Mouse (Mus musculus) liver, adult 2 months (tissue): Measurements from ENCODE around the gene Chrm3. TPM values are rescaled to one million over a fixed set of nuclear protein-coding genes. Genes with fewer than 3 reads are reported as not detected.

Experiments
- DNase-seq: peaks from one replicate; pipeline ENCODE4 v3.0.0-alpha.2; 2011; ENCODE audit warnings: low read depth, low spot score; ENCODE audit errors: extremely low read depth
- H3K27ac ChIP-seq: fragments of 200-500 bp; replicated peaks from 2 replicates; pipeline ENCODE4 v1.5.1; 2012; ENCODE audit warnings: low read depth, mild to moderate bottlenecking, control low read depth, inconsistent platforms, low read length; ENCODE audit not compliant: insufficient read depth
- H3K27me3 ChIP-seq: fragments of 200-500 bp; 2 replicates; pipeline ENCODE4 v1.6.1; 2012; ENCODE audit warnings: mild to moderate bottlenecking, moderate library complexity, low read length, inconsistent platforms; ENCODE audit not compliant: control insufficient read depth, insufficient read depth
- H3K36me3 ChIP-seq: fragments of 200-500 bp; 2 replicates; pipeline ENCODE4 v1.6.1; 2012; ENCODE audit warnings: low read length, inconsistent platforms; ENCODE audit not compliant: control insufficient read depth, insufficient read depth
- H3K4me1 ChIP-seq: fragments of 200-500 bp; 2 replicates; pipeline ENCODE4 v1.6.1; 2011; ENCODE audit warnings: low read length; ENCODE audit not compliant: control insufficient read depth, insufficient read depth
- H3K4me3 ChIP-seq: fragments of 200-500 bp; 2 replicates; pipeline ENCODE4 v1.5.1; 2011; ENCODE audit warnings: low read depth, mild to moderate bottlenecking, control low read depth, low read length, moderate library complexity; ENCODE audit not compliant: insufficient read depth
- H3K79me2 ChIP-seq: fragments of 200-500 bp; 2 replicates; pipeline ENCODE4 v1.6.1; 2012; ENCODE audit warnings: inconsistent platforms, mild to moderate bottlenecking, low read length, moderate library complexity; ENCODE audit not compliant: control insufficient read depth, insufficient read depth
- H3K9ac ChIP-seq: fragments of 200-500 bp; 2 replicates; pipeline ENCODE4 v1.6.1; 2012; ENCODE audit warnings: low read depth, mild to moderate bottlenecking, control low read depth, inconsistent platforms, low read length
- CTCF ChIP-seq: fragments of 200-500 bp; IDR thresholded peaks from 2 replicates; pipeline ENCODE4 v1.5.1; 2011; ENCODE audit warnings: low read depth, low read length, control low read depth
- POLR2A ChIP-seq: fragments of 200-500 bp; IDR thresholded peaks from 2 replicates; pipeline ENCODE4 v1.6.1; 2011; ENCODE audit warnings: low read length, control low read depth; ENCODE audit not compliant: insufficient read depth; ENCODE audit errors: extremely low read depth
- WGBS: fragments of 180-500 bp; shearing (Covaris S2); methylation state at CpG from one replicate; pipeline ENCODE4 v1.1.7; 2018; 5-methylcytosine and 5-hydroxymethylcytosine counted together
- polyA plus RNA-seq: library from polyadenylated mRNA; depleted of rRNA; stranded (reverse); fragments of >200 nt; gene quantifications from 2 replicates; pipeline ENCODE4 v1.2.3, GENCODE M21; 2012
- total RNA-seq: library from RNA; depleted of rRNA; stranded (reverse); fragments of >200 nt; gene quantifications from 2 replicates; pipeline ENCODE4 v1.2.3, GENCODE M21; 2014

Chrm3 gene
- total and polyA plus RNA-seq, 2 experiments: 0.17 to 0.18 TPM

DNA sequence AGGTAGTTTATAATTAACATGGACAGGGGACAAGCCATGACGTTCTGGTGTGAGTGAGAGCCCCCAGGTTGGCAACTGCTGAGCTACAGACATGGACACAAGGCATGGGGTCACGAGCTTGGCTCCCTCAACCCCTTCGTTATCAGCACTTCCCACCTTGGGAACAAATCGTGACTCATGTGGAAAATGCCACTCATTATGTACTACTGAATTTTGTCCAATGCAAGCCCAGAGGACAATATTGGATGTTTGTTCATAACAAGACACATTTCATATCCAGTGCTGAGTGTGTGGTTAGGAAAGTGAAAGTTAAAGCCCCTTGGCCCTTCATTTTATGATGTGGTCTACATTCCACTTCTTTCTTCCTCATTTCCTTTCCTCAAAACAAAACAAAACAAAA, 140.2 kb downstream of the Chrm3 start:
- peak; percentile 11 for DNase-seq
- Histone ChIP-seq H3K27me3 (no peaks in the 10 kb centered on the region), H3K4me3 (no peak overlapping the region), H3K4me1 (no peaks in the 10 kb centered on the region), H3K36me3 (no peaks in the 10 kb centered on the region), H3K27ac (no peak overlapping the region), H3K79me2 (no peaks in the 10 kb centered on the region), H3K9ac (no peak overlapping the region)
- 63% methylated on average over 4 of the region's 4 CpGs for WGBS
- no peak for TF ChIP-seq CTCF
- TF ChIP-seq POLR2A: no peak

DNA sequence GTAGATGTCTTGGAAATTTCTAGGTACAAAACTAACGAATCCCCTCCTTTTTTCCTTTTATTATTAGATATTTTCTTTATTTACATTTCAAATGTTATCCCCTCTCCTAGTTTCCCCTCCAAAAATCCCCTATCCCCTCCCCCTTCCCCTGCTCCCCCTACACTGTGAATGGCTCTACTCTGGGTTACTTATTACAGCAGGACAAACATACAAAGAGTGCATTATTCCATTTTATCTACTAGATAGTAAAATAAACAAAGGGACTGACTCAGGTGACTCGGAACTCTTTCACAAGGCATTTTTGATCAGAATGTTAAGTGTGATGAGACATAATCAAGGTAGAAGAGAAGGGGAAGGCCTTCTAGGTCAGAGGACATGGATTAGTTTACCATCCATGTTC, 148.5 kb downstream of the Chrm3 start:
- TF ChIP-seq CTCF (no peak), POLR2A (no peak)
- Histone ChIP-seq H3K27ac (no peak overlapping the region), H3K4me1 (no peaks in the 10 kb centered on the region), H3K36me3 (no peaks in the 10 kb centered on the region), H3K9ac (no peak overlapping the region), H3K4me3 (no peak overlapping the region), H3K79me2 (no peaks in the 10 kb centered on the region), H3K27me3 (no peaks in the 10 kb centered on the region)
- 45% methylated on average over 2 of the region's 2 CpGs for WGBS
- peak; percentile 29 for DNase-seq

DNA sequence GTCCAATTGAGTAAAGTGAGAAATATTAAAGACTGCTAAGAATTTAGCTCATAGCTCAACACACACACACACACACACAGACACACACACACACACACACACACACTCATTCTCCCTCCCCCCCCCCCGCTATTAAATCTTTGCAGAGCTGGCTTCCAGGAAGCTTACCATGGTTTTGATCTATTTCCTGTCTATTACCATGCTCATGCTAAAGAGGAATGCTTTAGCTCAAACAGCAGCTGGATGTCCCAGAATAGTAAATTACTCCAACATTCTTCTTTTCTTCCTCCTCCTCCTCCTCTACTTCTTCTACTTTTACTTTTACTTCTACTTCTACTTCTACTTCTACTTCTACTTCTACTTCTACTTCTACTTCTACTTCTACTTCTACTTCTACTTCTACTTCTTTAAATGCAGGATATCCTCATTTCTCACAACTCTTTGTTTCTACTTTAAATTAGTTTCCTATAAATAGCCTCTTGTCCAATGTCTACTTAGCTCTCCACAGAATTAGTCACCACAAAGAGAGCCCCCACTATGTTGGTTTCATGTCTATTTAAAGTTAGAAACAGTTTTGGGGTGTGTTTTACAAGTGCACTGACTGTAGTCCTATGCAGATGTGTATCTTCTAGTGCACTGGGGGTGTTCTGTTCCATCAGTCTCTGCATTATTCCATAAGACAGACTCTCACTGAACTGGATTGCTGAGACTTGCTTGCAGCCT, 150.0 kb downstream of the Chrm3 start:
- H3K27ac ChIP-seq: no peak overlapping the region
- no peak overlapping the region for H3K4me3 ChIP-seq
- no peak for TF ChIP-seq CTCF
- no peak for TF ChIP-seq POLR2A
- H3K36me3 ChIP-seq: no peaks in the 10 kb centered on the region
- H3K9ac ChIP-seq: no peak overlapping the region
- DNase-seq: no peak
- no peaks in the 10 kb centered on the region for H3K27me3 ChIP-seq
- no peaks in the 10 kb centered on the region for H3K79me2 ChIP-seq
- 69% methylated on average over 1 of the region's 1 CpGs for WGBS
- no peaks in the 10 kb centered on the region for H3K4me1 ChIP-seq

DNA sequence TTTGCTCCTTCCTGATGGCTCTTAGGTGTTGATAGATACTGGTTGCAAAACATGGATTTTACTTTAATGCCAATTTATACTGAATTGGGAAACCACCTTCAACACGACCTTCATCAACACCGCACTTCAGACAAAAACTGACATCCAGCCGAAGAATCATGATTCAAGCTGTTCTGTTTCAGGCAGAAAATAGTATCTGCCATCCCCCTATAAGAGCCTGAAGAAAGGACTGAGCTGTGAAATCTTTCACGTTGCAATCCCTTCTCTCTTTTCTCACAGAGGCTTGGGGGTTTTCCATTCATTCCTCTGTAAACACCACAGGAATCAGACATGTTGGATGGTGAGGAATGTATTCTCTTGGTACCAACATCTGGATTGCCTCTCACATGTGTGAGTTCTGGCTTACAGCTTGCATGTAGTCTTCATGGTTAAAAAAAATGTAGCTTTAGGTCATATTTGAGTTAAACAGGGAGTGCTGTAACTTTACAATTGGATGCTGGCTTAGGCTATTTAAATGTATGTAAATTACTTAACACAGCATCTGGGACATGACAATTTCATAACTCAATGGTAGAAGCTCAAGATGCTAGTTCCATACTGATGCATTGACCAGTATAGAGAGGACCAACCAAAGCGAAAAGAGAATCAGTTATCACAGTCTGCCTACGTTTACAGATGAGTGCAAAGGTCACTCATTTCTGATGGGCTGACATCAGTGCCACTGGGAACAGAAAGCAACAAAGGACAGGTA, 161.3 kb downstream of the Chrm3 start:
- TF ChIP-seq POLR2A (no peak), CTCF (no peak)
- Histone ChIP-seq H3K9ac (no peak overlapping the region), H3K27ac (no peak overlapping the region), H3K36me3 (no peaks in the 10 kb centered on the region), H3K4me1 (no peaks in the 10 kb centered on the region), H3K27me3 (no peaks in the 10 kb centered on the region), H3K4me3 (no peak overlapping the region), H3K79me2 (no peaks in the 10 kb centered on the region)
- no peak for DNase-seq
- WGBS: 64% methylated on average over 6 of the region's 6 CpGs

DNA sequence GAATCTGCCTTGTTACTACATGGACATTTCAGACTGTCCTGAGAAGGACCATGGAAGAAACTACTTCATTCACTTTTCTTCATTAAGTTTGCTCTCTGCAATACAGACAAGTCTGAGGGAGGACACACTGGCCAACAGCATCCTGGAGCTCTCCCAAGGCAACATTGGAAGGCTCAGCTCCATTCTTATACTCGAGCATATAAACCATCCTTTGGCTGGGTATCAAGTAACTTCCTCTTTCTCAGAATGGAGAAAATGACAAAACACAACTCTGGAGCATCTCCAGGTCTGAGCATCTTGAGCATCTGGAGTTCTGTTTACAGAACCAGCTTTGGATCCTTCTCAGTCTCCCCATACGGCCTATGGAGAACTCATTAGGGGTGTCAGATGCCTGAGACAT, 170.8 kb downstream of the Chrm3 start:
- TF ChIP-seq CTCF (no peak), POLR2A (no peak)
- Histone ChIP-seq H3K4me1 (no peaks in the 10 kb centered on the region), H3K27me3 (no peaks in the 10 kb centered on the region), H3K27ac (no peak overlapping the region), H3K36me3 (no peaks in the 10 kb centered on the region), H3K4me3 (no peak overlapping the region), H3K9ac (no peak overlapping the region), H3K79me2 (no peaks in the 10 kb centered on the region)
- DNase-seq: no peak
- 56% methylated on average over 2 of the region's 2 CpGs for WGBS

DNA sequence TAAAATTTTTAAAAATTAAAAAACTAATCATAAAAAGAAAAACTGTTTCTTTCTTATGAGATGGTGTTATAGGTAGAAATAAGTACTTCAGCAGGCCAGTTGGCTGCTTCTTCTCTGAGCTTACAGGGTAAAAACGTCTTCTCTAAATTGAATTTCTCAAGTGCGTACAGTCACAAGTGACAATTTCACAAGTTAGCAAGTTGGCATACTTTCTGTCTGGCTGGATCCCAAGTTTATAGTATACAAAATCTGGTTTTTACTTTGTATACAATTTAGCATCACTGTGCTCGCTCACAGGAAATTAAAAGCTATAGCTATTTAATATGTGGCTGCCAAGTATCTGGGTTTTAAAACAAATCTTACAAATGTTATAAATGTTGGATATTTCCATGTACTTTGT, 172.7 kb downstream of the Chrm3 start:
- Histone ChIP-seq H3K27me3 (no peaks in the 10 kb centered on the region), H3K27ac (no peak overlapping the region), H3K79me2 (no peaks in the 10 kb centered on the region), H3K4me3 (no peak overlapping the region), H3K9ac (no peak overlapping the region), H3K36me3 (no peaks in the 10 kb centered on the region), H3K4me1 (no peaks in the 10 kb centered on the region)
- DNase-seq: no peak
- 84% methylated on average over 3 of the region's 3 CpGs for WGBS
- TF ChIP-seq CTCF: no peak
- TF ChIP-seq POLR2A: no peak
